Comparison of ENCODE assay signal across 13 mouse cellular contexts in the genomic region with DNA sequence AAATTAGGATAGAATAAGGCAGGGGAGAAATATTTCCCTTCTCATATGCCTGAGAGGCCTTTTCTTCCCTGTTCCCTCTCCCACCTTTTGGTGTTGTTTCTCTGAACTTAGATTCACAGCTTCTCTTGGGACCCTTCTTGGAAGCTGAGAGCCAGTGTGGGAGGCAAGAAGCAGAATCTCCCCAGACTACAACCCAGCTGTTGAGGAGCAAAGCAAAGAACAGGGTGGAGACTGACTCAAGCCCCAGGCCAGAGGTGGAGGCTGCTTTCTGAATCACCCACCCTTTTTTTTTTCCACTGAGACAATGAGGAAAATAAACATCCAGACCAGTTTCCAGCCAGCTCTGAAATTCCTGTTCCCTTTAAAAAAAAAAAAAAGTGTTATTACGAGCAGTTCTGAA.
DNase-seq lines count a peak whose midpoint lies in the region; ATAC-seq and TF ChIP-seq lines count a peak whose summit lies in the region.
"Had no signal": no experiment of that assay in that cellular context is flagged by ENCODE, and none has a peak within 500 bp of the region (broad histone marks: within the 10 kb centered on the region; RNA-seq: fewer than 3 reads in every experiment).

No protein-coding gene starts in this region.

- H3K27ac ChIP-seq in kidney, embryonic 16.5 days (ENCODE audit: low read length): peak overlapping the region; percentile 79
- peak overlapping the region; percentile 82 for H3K27ac ChIP-seq in heart, adult 2 months
- H3K27ac ChIP-seq in liver, embryonic 11.5 days (ENCODE audit: low read depth, low read length): no peak overlapping the region
- no peak overlapping the region for H3K27ac ChIP-seq in hindbrain, embryonic 16.5 days (ENCODE audit: low read depth, low read length)
- H3K27ac ChIP-seq: forebrain, embryonic 12.5 days; hindbrain, embryonic 15.5 days had no signal

- no peaks in the 10 kb centered on the region for H3K79me2 ChIP-seq in heart, adult 2 months (replicated peaks; ENCODE audit: control insufficient read depth, insufficient read depth, low read length)

- peak; percentile 57; the same call in 1 of the 2 replicates for TF ChIP-seq EP300 in heart, adult 2 months (IDR thresholded peaks at IDR 0.05; ENCODE audit: insufficient read depth, low read depth, low read length)

- peaks cover 21% of the 10 kb centered on the region for H3K4me1 ChIP-seq in kidney, embryonic 16.5 days (ENCODE audit: insufficient read depth, low read length)
- H3K4me1 ChIP-seq in heart, adult 2 months (ENCODE audit: control insufficient read depth, insufficient read depth, low read length): peaks cover 14% of the 10 kb centered on the region
- H3K4me1 ChIP-seq in liver, embryonic 11.5 days (replicated peaks; ENCODE audit: control insufficient read depth, insufficient read depth, low read length): no peaks in the 10 kb centered on the region
- H3K4me1 ChIP-seq in hindbrain, embryonic 16.5 days (ENCODE audit: control insufficient read depth, insufficient read depth, low read depth, low read length): no peaks in the 10 kb centered on the region

- H3K36me3 ChIP-seq in kidney, embryonic 16.5 days (ENCODE audit: insufficient read depth, low read length): no peaks in the 10 kb centered on the region
- peaks cover 12% of the 10 kb centered on the region for H3K36me3 ChIP-seq in heart, adult 2 months (ENCODE audit: control insufficient read depth, insufficient read depth, low read length)
- H3K36me3 ChIP-seq in liver, embryonic 11.5 days (ENCODE audit: control insufficient read depth, insufficient read depth, low read length): no peaks in the 10 kb centered on the region
- H3K36me3 ChIP-seq in hindbrain, embryonic 16.5 days (ENCODE audit: control insufficient read depth, insufficient read depth, low read length): no peaks in the 10 kb centered on the region
- H3K36me3 ChIP-seq: forebrain, embryonic 12.5 days; hindbrain, embryonic 15.5 days had no signal

- H3K9ac ChIP-seq in kidney, embryonic 16.5 days (replicated peaks; ENCODE audit: low read length): peak overlapping the region; percentile 38; the same call in 1 of the 2 replicates
- H3K9ac ChIP-seq in heart, adult 2 months (ENCODE audit: low read depth, low read length): 0 out of 2 replicates have a peak overlapping the region, but pooled peaks have one; percentile 39
- H3K9ac ChIP-seq in liver, embryonic 11.5 days (ENCODE audit: low read depth, low read length): no peak overlapping the region
- no peak overlapping the region for H3K9ac ChIP-seq in hindbrain, embryonic 16.5 days (ENCODE audit: low read depth, low read length)
- H3K9ac ChIP-seq: forebrain, embryonic 12.5 days; hindbrain, embryonic 15.5 days; liver, postnatal 0 days had no signal

- TF ChIP-seq CTCF in heart, adult 2 months (IDR thresholded peaks at IDR 0.05): no peak

- intact Hi-C loops in heart, adult 2 months (cut with DNase I): loop anchor here (2.0 to 5.0 kb wide), 3 partner anchors 35 to 165 kb away; no protein-coding TSS in a partner anchor

- H3K27me3 ChIP-seq in kidney, embryonic 16.5 days (ENCODE audit: insufficient read depth, low read length): no peaks in the 10 kb centered on the region
- H3K27me3 ChIP-seq in heart, adult 2 months (ENCODE audit: control insufficient read depth, insufficient read depth, low read length): no peaks in the 10 kb centered on the region
- H3K27me3 ChIP-seq in liver, embryonic 11.5 days (replicated peaks; ENCODE audit: control insufficient read depth, insufficient read depth, low read length): no peaks in the 10 kb centered on the region
- H3K27me3 ChIP-seq in hindbrain, embryonic 16.5 days (replicated peaks; ENCODE audit: control insufficient read depth, insufficient read depth, low read length): no peaks in the 10 kb centered on the region
- H3K27me3 ChIP-seq: forebrain, embryonic 12.5 days; hindbrain, embryonic 15.5 days had no signal

- no peak for DNase-seq in kidney, adult 11 months
- DNase-seq in ZHBTc4 (ENCODE audit: low read depth, low spot score): peak; percentile 6
- peak; percentile 53 to 75 for DNase-seq in heart, adult 2 months
- peak; percentile 12 for DNase-seq in kidney, postnatal 14 days
- no peak for DNase-seq in liver, embryonic 11.5 days (ENCODE audit: low spot score)
- no peak for DNase-seq in left cerebral cortex, adult 11 months (ENCODE audit: low spot score)
- DNase-seq: liver, postnatal 0 days; thymus, adult 2 months had no signal

- no peak overlapping the region for H3K4me3 ChIP-seq in kidney, embryonic 16.5 days (ENCODE audit: low read length)
- H3K4me3 ChIP-seq in heart, adult 2 months: no peak overlapping the region
- no peak overlapping the region for H3K4me3 ChIP-seq in liver, embryonic 11.5 days (ENCODE audit: low read depth, low read length)
- no peak overlapping the region for H3K4me3 ChIP-seq in hindbrain, embryonic 16.5 days (ENCODE audit: low read length)
- H3K4me3 ChIP-seq: forebrain, embryonic 12.5 days; hindbrain, embryonic 15.5 days had no signal

- 16% methylated on average over 1 of the region's 1 CpGs for WGBS in kidney, embryonic 16.5 days
- WGBS in heart, adult 2 months: 43% methylated on average over 1 of the region's 1 CpGs
- WGBS in liver, embryonic 11.5 days: 61% methylated on average over 1 of the region's 1 CpGs
- WGBS in hindbrain, embryonic 16.5 days: 83% methylated on average over 1 of the region's 1 CpGs

- H3K4me2 ChIP-seq in kidney, embryonic 16.5 days (replicated peaks; ENCODE audit: low read depth, low read length): no peak overlapping the region
- no peak overlapping the region for H3K4me2 ChIP-seq in liver, embryonic 11.5 days
- H3K4me2 ChIP-seq in hindbrain, embryonic 16.5 days (ENCODE audit: low read length): no peak overlapping the region
- H3K4me2 ChIP-seq: forebrain, embryonic 12.5 days; hindbrain, embryonic 15.5 days had no signal

- no peaks in the 10 kb centered on the region for H3K9me3 ChIP-seq in kidney, embryonic 16.5 days (ENCODE audit: low read length)
- no peaks in the 10 kb centered on the region for H3K9me3 ChIP-seq in liver, embryonic 11.5 days (ENCODE audit: control insufficient read depth, low read length)
- H3K9me3 ChIP-seq in hindbrain, embryonic 16.5 days (ENCODE audit: control insufficient read depth, low read length): no peaks in the 10 kb centered on the region
- H3K9me3 ChIP-seq: forebrain, embryonic 12.5 days; hindbrain, embryonic 15.5 days had no signal

- 0 out of 2 replicates have a peak, but pooled peaks have one; percentile 16 for TF ChIP-seq POLR2A in heart, adult 2 months (IDR thresholded peaks at IDR 0.05; ENCODE audit: insufficient read depth, low read depth, low read length)

- peak; percentile 76 for ATAC-seq in kidney, embryonic 16.5 days (ENCODE audit: low FRiP score, low TSS enrichment)
- no peak for ATAC-seq in liver, embryonic 11.5 days (replicated peaks; ENCODE audit: low FRiP score)
- ATAC-seq in hindbrain, embryonic 16.5 days: no peak
- ATAC-seq: CD4-positive, CD25-positive, alpha-beta regulatory T cell, adult 4 months; liver, postnatal 0 days had no signal

Comparison
In these comparisons a context has a peak if more than half of its experiments do, and no peak if none do; other contexts are left out.
1. DNase-seq: peak in ZHBTc4 (single experiment), heart, adult 2 months (2 of 2) and kidney, postnatal 14 days (single experiment); none in kidney, adult 11 months (single experiment), liver, embryonic 11.5 days (single experiment) and left cerebral cortex, adult 11 months (single experiment).
2. H3K27ac ChIP-seq: peak in kidney, embryonic 16.5 days (single experiment) and heart, adult 2 months (single experiment); none in liver, embryonic 11.5 days (single experiment) and hindbrain, embryonic 16.5 days (single experiment).
3. H3K9ac ChIP-seq: peak in kidney, embryonic 16.5 days (single experiment) and heart, adult 2 months (single experiment); none in liver, embryonic 11.5 days (single experiment) and hindbrain, embryonic 16.5 days (single experiment).